Mouse (Mus musculus) kidney, adult 2 months (tissue): ENCODE measurements at regions not wholly inside any gene's neighbourhood (a gene's known extent, or its start where the extent isn't known, plus 50 kb on each side); places are given as distances from the start of the nearest gene placed in this dataset.

Experiments
- CTCF ChIP-seq: fragments of 200-500 bp; conservative IDR thresholded peaks from 2 replicates; pipeline ENCODE4 v1.5.1; 2011; ENCODE audit warnings: low read depth, mild to moderate bottlenecking, control low read depth, low read length, moderate library complexity, mixed read lengths; ENCODE audit not compliant: insufficient read depth, insufficient read length
- POLR2A ChIP-seq: fragments of 200-500 bp; IDR thresholded peaks from one replicate; pipeline ENCODE4 v1.6.1; 2011; ENCODE audit warnings: low read depth, low read length, control low read depth

GRCm38 (mm10) chr13:107599094-107599644 is 445.1 kb upstream of the Smim15 start:
- TF ChIP-seq CTCF, result no peak
- no peak for TF ChIP-seq POLR2A
